Mouse (Mus musculus) kidney, postnatal 10 days (tissue): ENCODE results near the gene Txnip.

ENCODE experiments used
- DNase-seq: peaks from one replicate; pipeline ENCODE4 v3.0.0; 2021; ENCODE audit warnings: mixed read lengths

Gene Txnip

DNA sequence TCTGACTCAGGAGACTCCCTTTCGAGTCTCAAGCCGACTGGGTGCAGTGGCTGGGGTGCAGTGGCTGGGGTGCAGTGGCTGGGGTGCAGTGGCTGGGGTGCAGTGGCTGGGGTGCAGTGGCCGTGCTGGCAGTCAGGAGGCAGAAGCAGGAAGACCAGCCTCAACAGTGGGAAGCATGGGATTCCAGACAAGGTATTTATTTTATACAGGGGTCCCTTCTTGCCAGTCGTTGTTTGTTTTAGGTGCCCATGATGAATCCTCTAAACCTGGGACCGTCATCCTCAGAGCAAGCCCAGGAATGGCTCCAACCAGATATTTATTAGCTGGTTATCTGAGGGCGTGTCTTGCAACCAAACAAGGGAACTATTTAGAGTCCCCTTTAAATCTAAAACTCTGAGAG, 4.2 kb upstream of the Txnip start:
- DNase-seq, result no peak

DNA sequence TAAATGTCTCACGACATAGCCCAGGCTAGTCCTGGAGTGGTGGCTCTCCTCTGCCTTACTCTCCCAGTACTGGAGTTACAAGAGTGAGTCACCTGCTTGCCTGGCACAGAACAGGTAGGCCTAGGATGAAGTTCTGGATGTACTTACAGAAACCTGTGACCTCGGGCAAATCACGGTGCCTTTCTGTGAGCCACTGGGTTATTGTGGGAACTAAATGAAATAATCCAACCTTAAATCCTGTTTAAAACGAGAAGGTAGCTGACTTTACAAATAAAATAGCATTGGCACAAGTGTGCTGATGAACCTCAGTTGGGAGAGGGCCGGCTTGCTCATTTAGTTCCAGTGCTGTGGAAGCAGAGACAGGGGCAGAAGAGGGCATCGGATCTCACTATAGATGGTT, 3.5 kb upstream of the Txnip start:
- no peak for DNase-seq

DNA sequence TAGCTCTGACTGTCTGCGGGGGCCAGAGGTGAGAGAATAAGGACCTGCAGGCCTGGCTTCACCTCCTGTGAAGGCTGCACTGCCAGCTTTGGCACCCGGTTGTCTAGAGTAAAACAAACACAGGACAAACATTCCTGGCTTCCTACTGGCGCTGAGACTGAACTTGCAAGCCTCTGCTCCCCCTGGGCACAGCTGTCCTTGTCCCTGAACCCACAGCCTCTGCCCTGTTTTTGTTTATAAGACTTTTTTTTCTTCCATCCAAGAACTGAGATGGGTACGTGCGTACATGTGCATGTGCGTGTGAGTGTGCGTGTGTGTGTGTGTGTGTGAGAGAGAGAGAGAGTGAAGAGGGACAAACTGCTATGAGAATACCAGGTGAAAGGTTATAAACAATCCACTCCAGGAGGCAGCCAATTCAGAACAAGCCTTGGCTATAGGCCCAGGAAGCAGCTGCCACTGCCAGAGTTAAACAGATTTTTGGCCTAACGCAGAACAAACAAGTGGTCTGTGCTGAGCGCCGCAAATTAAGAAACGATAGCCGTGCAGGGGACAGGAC, 2.6 kb upstream of the Txnip start:
- peak; percentile 85 for DNase-seq

DNA sequence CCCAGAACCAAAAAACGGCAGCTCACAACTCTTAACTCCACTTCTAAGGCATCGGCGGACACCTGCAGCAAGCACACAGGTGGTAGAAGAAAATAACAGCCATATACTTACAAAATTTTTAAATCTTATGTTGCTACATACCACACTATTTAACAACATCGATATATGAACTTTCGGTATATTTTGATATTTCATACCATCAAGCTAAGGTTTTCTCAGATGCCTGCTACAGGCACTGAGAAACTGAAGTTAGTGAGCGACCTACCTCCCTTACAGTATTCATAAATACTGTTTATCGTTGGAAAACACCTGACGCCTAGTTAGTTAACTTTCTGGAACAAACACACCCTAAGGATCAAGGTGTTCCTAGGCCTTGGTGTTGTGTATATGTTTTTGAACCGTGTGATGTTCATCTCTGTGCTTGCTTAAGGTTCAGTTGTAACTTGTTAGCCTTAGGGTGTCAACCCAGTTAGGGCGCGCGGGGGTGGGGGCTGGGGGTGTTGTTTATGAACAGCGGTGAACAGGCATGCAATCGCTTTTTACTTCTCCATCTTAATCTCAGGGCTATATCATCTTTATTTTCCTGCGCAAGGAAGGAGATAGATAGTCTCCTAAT, 1.6 kb upstream of the Txnip start:
- DNase-seq, result no peak

DNA sequence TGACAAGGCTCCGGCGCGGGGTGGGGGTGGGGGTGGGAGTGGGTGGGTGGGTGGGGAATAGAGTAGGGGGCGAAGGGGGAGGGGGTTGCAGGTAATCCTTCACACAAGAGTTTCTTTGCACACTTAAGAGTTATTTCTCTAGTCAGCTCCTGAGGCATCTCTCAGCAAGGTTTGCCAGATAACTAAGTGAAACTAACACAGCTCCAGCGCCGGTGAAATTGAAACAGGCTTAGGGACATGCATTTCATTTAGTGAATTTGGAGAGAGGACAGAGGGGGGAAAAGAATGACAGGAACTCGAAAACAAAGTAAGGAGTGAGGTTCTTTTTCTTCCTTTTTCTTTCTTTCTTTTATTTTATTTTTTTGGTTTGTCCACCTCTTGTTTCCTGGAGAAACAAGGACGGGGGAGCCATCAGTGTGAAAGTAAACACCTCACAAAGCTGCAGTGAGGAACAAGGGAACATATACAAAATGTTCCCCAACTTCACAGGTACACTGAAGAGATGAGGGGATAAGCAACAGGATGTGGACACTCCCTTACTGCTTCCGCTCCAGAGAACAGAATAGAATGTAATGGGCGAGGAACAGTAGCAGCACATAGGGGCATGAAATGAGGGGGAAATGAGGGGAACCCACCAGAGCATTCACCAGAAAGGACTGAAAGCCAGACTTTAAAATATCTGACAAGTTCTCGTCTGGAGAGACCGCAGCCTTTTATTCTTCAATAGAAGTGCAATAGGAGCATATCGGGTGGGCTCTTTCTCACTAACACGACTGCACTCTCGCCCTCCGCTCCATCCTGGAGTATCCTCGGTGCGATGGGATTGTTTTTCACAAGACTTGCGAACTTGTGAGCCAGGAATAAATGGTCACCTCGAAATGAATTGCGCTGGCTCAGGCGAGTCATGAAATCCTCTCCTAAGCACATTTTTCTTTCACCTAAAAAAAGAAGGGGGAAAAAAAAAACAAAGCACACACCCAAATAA, 814 bp upstream of the Txnip start:
- DNase-seq, result peak; percentile 44

DNA sequence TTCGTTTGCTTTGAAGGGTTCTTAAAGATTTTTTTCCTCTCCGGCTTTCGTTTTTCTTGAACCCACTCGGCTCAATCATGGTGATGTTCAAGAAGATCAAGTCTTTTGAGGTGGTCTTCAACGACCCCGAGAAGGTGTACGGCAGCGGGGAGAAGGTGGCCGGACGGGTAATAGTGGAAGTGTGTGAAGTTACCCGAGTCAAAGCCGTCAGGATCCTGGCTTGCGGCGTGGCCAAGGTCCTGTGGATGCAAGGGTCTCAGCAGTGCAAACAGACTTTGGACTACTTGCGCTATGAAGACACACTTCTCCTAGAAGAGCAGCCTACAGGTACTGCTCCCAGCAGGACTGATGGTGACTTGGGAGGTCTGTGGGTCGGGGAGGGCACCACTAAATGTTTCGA, 402 bp downstream of the Txnip start:
- DNase-seq, result peak; percentile 64

DNA sequence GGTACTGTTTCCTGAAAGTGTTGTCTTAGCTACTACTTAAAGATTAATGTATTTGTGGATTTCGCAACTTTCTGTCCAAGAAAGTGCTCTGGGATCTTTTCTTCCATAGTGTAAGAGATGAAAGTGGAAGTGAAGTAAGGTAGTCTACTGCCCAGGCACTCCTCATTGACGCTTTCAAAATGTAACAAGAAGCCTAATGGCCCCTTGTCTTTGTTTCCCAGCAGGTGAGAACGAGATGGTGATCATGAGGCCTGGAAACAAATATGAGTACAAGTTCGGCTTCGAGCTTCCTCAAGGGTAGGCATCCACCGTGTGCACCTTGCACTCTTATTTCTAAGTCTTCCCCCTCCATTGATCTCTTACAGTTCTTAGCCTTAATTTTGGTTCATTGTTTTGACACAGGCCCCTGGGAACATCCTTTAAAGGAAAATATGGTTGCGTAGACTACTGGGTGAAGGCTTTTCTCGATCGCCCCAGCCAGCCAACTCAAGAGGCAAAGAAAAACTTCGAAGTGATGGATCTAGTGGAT, 975 bp downstream of the Txnip start:
- DNase-seq, result peak; percentile 9

DNA sequence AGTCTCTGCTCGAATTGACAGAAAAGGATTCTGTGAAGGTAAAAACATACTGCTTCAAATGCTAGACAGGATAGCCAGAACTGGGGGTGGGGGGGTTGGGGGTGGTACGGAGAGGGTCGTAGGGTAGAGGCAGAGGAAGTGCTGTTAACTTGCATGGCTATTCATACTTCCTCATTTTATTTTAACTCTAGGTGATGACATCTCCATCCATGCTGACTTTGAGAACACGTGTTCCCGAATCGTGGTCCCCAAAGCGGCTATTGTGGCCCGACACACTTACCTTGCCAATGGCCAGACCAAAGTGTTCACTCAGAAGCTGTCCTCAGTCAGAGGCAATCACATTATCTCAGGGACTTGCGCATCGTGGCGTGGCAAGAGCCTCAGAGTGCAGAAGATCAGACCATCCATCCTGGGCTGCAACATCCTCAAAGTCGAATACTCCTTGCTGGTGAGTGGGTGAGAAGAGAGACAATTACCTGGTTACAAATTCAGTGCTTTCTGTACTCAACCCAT, 1.7 kb downstream of the Txnip start:
- peak; percentile 40 for DNase-seq

DNA sequence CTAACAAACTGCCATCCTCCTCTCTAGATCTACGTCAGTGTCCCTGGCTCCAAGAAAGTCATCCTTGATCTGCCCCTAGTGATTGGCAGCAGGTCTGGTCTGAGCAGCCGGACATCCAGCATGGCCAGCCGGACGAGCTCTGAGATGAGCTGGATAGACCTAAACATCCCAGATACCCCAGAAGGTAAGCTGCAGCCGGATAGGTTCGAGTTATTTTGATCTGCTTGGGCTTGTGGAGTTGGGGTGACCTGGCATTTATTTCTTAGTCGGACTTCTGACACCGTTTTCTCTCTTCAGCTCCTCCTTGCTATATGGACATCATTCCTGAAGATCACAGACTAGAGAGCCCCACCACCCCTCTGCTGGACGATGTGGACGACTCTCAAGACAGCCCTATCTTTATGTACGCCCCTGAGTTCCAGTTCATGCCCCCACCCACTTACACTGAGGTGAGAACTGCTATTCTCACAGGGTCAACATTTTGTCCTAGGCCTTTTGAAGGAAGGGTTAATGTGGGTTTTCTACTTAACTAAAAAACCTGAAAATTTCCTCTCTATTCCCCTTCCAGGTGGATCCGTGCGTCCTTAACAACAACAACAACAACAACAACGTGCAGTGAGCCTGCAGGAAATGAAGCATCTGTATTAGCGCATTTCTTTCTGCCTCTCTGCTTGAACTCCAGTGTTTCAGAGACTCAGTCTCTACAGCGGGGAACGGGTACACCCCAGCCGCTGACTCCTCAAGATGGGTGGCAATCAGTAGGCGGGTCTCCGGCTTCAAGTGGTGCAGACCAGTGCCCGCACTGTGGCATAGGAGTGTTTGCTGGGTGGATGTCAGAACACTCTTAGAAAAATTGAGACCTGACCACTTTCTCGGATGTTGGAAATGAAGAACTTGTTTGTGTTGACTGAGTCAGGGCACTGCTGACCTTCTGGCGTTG, 2.4 kb downstream of the Txnip start:
- DNase-seq, result peak; percentile 45

DNA sequence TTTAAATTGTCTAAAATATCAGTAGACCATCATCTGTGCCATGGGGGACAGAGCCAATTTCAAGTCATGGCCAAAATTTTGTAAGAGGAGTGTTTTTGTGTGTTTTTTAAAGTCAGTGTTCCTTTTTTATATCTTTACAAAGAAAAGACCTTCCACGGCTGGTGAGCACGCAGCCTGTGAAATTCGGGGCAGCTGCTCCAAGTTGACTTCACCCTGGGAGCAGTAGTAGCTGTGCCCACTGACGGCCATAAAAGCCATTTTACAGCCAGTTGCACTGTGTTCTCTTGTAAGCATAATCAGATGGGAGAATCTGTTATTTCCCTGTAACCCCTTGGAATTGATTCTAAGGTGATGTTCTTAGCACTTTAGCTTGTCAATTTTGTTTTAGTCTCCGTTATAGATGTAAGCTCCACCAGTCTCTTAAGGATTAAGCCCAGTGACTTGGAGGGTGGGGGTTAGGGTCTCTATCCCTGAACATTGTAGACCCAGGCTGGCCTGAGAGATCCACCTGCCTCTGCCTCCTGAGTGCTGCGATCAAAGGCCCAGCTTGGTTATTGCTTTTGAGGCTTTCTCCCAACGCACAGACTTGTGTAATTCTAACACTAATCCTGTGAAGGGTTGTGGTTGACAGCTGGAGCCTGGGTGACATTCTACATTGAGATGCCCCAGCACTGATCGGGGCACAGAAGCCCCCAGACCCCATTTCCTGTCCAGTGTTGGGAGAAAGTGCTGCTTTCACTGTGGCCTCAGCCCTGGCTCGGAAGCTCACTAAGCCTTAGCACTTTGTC, 3.3 kb downstream of the Txnip start:
- peak; percentile 36 for DNase-seq

DNA sequence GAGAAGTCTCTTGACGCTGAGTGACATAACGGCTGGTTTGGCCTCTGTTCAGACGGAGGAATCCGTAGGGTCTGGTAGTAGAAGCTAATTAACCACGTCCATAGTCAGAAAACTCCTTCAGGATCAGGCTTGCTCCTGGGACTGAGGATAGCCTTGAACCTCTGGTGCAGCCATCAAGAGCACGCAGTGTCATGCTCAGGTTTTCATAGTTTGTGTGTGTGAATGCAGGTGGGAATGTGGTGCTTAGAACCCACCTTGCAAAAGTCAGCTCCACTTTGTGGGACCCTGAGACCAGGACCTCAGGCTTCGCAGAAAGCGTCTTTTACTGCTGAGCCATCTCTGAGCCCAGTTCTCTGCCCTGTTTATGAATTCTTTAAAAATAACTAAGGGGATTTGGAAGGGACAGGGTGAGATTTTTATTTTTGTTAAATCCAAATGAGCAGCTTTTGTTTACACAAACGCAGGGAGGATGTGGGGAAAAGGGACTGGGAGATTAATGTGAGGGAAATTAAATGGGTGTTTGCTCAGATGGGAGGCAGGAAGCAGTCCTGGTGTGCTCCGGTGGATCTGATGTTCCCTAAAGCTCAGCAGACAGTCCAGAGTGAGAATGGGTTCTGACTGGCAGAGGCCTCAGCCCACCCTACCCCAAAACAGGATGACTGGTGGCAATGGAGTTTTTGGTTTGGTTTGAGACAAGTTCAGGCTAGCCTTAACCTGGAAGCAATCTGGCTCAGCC, 4.4 kb downstream of the Txnip start:
- peak; percentile 48 for DNase-seq

DNA sequence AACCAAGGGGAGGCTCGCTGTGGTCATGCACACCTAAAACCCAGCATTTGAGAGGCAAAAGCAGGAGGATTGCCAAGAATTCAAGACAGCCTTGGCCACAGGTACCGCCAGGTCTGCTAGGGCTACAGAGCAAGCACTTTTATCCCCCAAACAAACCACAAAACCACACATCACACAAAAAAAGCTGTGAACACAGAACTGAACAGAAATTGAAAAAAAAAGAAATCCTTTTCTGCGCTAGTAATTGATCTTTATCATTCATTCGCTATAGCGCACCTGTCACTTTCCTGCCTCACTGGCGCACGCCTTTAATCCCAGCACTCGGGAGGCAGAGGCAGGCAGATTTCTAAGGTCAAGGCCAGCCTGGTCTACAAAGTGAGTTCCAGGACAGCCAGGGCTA, 5.5 kb downstream of the Txnip start:
- DNase-seq, result no peak

DNA sequence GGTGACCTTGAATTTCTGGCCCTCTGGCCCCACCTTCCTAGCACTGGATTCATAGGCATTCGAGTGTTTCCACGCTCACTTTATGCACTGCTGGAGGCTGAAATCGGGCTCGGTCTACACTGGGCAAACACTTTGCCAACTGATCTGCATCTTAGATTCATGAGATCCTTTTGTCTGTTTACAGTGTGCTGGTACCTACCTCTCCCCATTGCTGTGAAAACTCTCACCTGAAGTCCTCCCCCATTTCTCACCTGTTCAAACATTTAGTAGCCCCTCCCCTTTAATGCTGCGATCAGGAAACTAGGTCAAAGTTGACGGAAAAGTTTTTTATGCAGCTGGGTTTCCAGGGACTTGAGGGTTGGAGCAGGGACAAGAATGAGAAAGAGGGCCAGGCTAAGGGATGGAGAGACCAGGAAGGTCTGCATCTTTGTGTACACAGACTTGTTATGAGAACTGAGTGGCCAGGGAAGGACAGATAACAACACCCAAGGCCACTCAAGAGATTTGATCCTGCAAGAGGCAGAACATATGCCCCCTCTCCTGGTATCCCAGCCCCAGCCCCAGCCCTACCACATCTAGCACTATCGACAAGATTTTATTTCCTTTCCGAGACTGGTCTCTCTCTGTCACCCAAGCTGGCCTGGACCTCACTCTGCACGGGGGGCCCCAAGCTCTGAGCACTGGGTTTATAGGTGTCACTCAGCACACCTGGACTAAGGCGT, 6.3 kb downstream of the Txnip start:
- peak; percentile 55 for DNase-seq

DNA sequence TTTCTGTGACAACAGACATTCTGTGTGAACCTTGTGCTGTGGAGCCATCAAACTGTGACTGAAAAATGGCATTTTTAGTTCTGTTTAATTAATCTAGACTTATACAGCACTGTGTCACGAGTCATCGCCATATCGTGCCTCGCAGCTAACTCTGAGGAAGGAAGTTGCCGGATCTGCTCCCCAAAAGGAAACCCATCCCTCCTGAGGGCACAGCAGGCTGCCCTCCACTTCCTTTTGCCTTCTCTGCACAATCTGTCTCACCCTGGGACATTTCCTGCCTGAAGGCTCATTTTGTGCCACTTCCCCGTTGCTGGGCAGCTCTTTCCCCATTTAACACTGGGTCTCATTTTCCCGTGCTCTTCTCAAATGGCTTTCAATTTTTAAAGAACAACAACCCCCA, 6.9 kb downstream of the Txnip start:
- DNase-seq, result peak; percentile 65

DNA sequence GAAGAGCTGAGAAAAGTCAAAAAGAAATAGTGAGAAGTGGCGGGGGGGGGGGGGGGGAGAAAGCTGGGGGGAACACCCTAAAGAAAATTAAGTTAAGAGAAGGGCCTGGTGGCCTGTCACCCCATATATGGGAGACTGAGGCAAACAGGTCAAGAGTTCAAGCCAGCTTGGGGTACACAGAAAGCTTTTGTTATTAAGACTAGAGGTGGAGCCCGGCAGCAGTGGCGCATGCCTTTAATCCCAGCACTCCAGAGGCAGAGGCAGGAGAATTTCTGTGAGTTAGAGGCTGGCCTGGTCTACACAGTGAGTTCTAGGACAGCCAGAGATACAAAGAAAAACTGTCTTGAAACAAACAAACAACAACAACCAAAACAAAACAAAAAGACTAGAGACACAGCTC, 7.3 kb downstream of the Txnip start:
- DNase-seq, result no peak

DNA sequence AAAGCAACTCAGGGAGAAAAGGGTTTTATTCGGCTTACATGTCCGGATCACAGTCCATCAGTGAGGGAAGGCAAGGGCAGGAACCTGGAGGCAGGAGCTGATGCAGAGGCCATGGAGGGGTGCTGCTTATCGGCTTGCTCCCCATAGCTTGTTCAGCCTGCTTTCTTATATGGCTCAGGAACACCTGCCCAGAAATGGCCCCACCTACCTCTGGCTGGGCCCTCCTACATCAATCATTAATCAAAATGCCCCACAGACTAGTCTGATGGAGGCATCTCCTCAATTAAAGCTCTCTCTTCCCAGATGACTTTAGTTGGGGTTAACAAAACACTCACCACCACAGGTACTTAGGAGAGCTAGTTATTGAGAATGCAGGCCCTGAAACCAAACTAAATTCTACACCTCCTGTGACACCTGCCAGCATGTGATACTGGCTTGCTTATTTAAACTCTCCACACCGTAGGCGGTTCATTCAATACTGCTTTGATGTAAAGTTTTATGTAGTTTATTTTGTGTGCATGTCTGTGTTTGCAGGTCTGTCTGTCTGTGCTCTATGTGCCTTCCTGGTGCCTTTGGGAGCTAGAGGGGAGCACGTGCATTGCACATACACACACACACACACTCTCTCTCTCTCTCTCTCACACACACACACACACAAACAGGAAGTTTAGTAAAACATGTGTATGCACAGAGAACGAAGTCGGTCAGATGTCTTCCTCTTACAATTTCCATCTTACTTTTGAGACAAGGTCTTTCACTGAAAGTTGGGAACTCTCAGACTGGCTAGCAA, 9.1 kb downstream of the Txnip start:
- no peak for DNase-seq

DNA sequence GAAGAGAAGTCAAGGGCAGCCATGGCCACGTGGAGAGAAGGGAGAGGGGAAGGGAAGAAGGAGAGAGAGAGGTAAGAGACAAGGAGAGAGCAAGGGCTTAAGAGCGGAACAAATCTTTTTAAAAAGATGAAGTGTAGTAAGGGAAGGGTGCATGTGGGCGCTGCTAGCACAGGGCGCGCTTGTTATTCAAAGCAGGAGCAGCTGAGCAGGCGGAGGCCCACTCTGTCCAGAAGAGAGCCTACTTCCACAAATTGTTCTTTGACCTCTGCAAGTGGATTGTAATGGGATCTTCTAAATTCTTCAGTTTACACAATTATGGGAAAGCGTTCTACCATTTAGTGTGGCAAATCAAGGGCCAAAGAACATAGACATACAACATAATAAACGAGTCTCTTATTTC, 10.8 kb downstream of the Txnip start:
- DNase-seq, result peak; percentile 38

DNA sequence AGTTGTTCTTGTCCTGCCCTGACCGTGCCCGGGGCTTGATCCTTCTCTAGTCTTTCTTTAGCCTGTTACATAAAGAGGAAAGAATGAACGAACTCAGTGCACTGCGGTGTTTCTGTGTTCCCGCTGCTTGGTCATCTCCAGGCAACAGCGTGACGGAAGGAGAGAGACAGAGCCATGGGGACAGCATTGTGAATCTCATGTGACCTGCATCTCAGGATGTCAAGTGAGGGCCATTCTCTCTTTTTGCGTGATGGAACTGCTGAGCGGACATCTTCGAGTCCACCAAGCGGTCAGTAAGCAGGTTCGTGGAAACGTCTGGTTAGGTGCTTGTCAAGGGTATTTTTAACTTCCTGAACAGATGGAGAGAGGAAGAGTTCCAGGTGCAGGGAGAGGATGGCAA, 11.7 kb downstream of the Txnip start:
- no peak for DNase-seq

DNA sequence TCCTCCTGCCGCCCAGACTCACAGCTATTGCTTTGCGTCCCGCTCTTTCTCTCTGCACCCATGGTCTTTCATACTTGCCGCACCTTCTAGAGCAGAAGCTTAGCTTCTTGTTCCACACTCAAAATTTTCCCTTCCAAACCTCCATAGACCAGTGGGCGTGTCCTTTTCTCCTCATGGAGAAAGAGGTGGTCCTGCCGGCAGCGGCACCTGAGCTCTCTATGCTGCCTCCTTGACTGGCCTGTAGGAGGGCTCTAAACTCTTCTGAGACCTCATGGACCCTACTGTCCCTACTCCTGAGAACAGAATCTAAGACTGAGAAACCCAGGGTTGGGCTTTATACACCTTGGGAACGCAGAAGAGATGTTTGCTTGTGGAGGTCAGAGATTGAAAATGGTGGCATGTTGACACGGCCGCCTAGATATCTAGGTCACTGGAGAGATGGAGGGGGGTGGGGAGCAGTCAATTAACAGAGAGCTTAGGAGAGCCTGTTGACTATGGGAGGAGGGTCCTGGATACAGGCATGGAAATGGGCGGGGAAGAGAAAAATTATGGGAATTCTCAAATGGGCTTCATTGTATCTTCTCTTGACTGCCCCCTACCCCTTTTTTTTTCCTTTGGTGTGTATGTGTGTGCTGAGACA, 12.3 kb downstream of the Txnip start:
- no peak for DNase-seq
